Mouse (Mus musculus): Measurements from ENCODE around the gene Frat1. TPM values are rescaled to one million over a fixed set of nuclear protein-coding genes. Genes with fewer than 3 reads are reported as not detected.

The Frat1 gene
- total and polyA plus RNA-seq, 2 experiments from 2014 or later = 26.6 to 27.0 TPM

GRCm38 (mm10) chr19:41794901-41795300 is 34.9 kb upstream of the Frat1 start:
- ATAC-seq (no peak), DNase-seq (ENCODE audit: low spot score) (no peak)
- Histone ChIP-seq H3K36me3 (ENCODE audit: insufficient read depth, low read length) (no peaks in the 10 kb centered on the region), H3K27ac (no peak overlapping the region), H3K4me3 (ENCODE audit: low read length) (no peak overlapping the region), H3K27me3 (ENCODE audit: insufficient read depth, low read length) (no peaks in the 10 kb centered on the region), H3K9me3 (ENCODE audit: low read length) (no peaks in the 10 kb centered on the region), H3K4me1 (ENCODE audit: insufficient read depth, low read length) (no peaks in the 10 kb centered on the region), H3K4me2 (ENCODE audit: low read depth, low read length) (no peak overlapping the region), H3K9ac (replicated peaks; ENCODE audit: low read length) (no peak overlapping the region)
- no peak for TF ChIP-seq CTCF (IDR thresholded peaks at IDR 0.05; ENCODE audit: low read depth)
- 78% methylated on average over 6 of the region's 6 CpGs for WGBS

- no peaks in the 10 kb centered on the region for H3K27me3 ChIP-seq (ENCODE audit: insufficient read depth, low read length)
- no peak for TF ChIP-seq CTCF (IDR thresholded peaks at IDR 0.05; ENCODE audit: low read depth)
- H3K27ac ChIP-seq = no peak overlapping the region
- DNase-seq (ENCODE audit: low spot score) (no peak), ATAC-seq (no peak)
- H3K4me2 ChIP-seq (ENCODE audit: low read depth, low read length) = no peak overlapping the region
- WGBS = 73% methylated on average over 3 of the region's 3 CpGs
- H3K4me1 ChIP-seq (ENCODE audit: insufficient read depth, low read length) = no peaks in the 10 kb centered on the region
- H3K9ac ChIP-seq (replicated peaks; ENCODE audit: low read length) = no peak overlapping the region
- H3K9me3 ChIP-seq (ENCODE audit: low read length) = no peaks in the 10 kb centered on the region
- H3K4me3 ChIP-seq (ENCODE audit: low read length) = no peak overlapping the region
- H3K36me3 ChIP-seq (ENCODE audit: insufficient read depth, low read length) = no peaks in the 10 kb centered on the region
Measured at GRCm38 (mm10) chr19:41796148-41796760, 33.5 kb upstream of the Frat1 start.

- ATAC-seq = no peak
- H3K4me1 ChIP-seq (ENCODE audit: insufficient read depth, low read length) = no peaks in the 10 kb centered on the region
- 88% methylated on average over 12 of the region's 12 CpGs for whole genome bisulfite sequencing
Measured at GRCm38 (mm10) chr19:41796789-41797327, 32.9 kb upstream of the Frat1 start.

GRCm38 (mm10) chr19:41797536-41797935 is 32.2 kb upstream of the Frat1 start:
- WGBS = 94% methylated on average over 6 of the region's 6 CpGs
- Histone ChIP-seq H3K9ac (replicated peaks; ENCODE audit: low read length) (no peak overlapping the region), H3K27me3 (ENCODE audit: insufficient read depth, low read length) (no peaks in the 10 kb centered on the region), H3K4me3 (ENCODE audit: low read length) (no peak overlapping the region), H3K36me3 (ENCODE audit: insufficient read depth, low read length) (no peaks in the 10 kb centered on the region), H3K9me3 (ENCODE audit: low read length) (no peaks in the 10 kb centered on the region), H3K27ac (no peak overlapping the region), H3K4me1 (ENCODE audit: insufficient read depth, low read length) (no peaks in the 10 kb centered on the region), H3K4me2 (ENCODE audit: low read depth, low read length) (no peak overlapping the region)
- ATAC-seq = no peak
- TF ChIP-seq CTCF (IDR thresholded peaks at IDR 0.05; ENCODE audit: low read depth) = no peak
- no peak for DNase-seq (ENCODE audit: low spot score)

More at GRCm38 (mm10) chr19:41796789-41797327, 32.9 kb upstream of the Frat1 start:
- Histone ChIP-seq H3K36me3 (ENCODE audit: insufficient read depth, low read length) (no peaks in the 10 kb centered on the region), H3K4me3 (ENCODE audit: low read length) (no peak overlapping the region), H3K9me3 (ENCODE audit: low read length) (no peaks in the 10 kb centered on the region), H3K4me2 (ENCODE audit: low read depth, low read length) (no peak overlapping the region), H3K27me3 (ENCODE audit: insufficient read depth, low read length) (no peaks in the 10 kb centered on the region), H3K27ac (no peak overlapping the region), H3K9ac (replicated peaks; ENCODE audit: low read length) (no peak overlapping the region)
- no peak for DNase-seq (ENCODE audit: low spot score)
- no peak for TF ChIP-seq CTCF (IDR thresholded peaks at IDR 0.05; ENCODE audit: low read depth)

- ATAC-seq (no peak), DNase-seq (ENCODE audit: low spot score) (no peak)
- Histone ChIP-seq H3K9ac (replicated peaks; ENCODE audit: low read length) (no peak overlapping the region), H3K4me3 (ENCODE audit: low read length) (no peak overlapping the region), H3K9me3 (ENCODE audit: low read length) (no peaks in the 10 kb centered on the region), H3K36me3 (ENCODE audit: insufficient read depth, low read length) (no peaks in the 10 kb centered on the region), H3K27ac (no peak overlapping the region), H3K27me3 (ENCODE audit: insufficient read depth, low read length) (no peaks in the 10 kb centered on the region), H3K4me2 (ENCODE audit: low read depth, low read length) (peak overlapping the region; percentile 94), H3K4me1 (ENCODE audit: insufficient read depth, low read length) (no peaks in the 10 kb centered on the region)
- WGBS = 37% methylated on average over 6 of the region's 6 CpGs
- no peak for TF ChIP-seq CTCF (IDR thresholded peaks at IDR 0.05; ENCODE audit: low read depth)
Measured at GRCm38 (mm10) chr19:41800451-41800850, 29.3 kb upstream of the Frat1 start.

- no peaks in the 10 kb centered on the region for H3K4me1 ChIP-seq (ENCODE audit: insufficient read depth, low read length)
- H3K9me3 ChIP-seq (ENCODE audit: low read length) = no peaks in the 10 kb centered on the region
- H3K27ac ChIP-seq = peak overlapping the region; percentile 58; the same call in 1 of the 2 replicates
- peak overlapping the region; percentile 88 for H3K4me3 ChIP-seq (ENCODE audit: low read length)
- 4% methylated on average over 26 of the region's 26 CpGs for WGBS
- peak overlapping the region; percentile 94 for H3K4me2 ChIP-seq (ENCODE audit: low read depth, low read length)
- TF ChIP-seq CTCF (IDR thresholded peaks at IDR 0.05; ENCODE audit: low read depth) = no peak
- no peaks in the 10 kb centered on the region for H3K27me3 ChIP-seq (ENCODE audit: insufficient read depth, low read length)
- ATAC-seq = no peak
- H3K9ac ChIP-seq (replicated peaks; ENCODE audit: low read length) = peak overlapping the region; percentile 63
- peak; percentile 3 for DNase-seq (ENCODE audit: low spot score)
- no peaks in the 10 kb centered on the region for H3K36me3 ChIP-seq (ENCODE audit: insufficient read depth, low read length)
Measured at GRCm38 (mm10) chr19:41800986-41801741, 28.6 kb upstream of the Frat1 start.
